30 mouse cellular contexts compared by ENCODE assay signal in genomic region chr12:11011159-11011558, GRCm38 (mm10).
A peak's percentile ranks its signal among the peaks of the same experiment; 100 is the strongest.
DNase-seq lines count a peak whose midpoint lies in the region; ATAC-seq and TF ChIP-seq lines count a peak whose summit lies in the region.
"Had no signal": no experiment of that assay in that cellular context is flagged by ENCODE, and none has a peak within 500 bp of the region (broad histone marks: within the 10 kb centered on the region; RNA-seq: fewer than 3 reads in every experiment).

No protein-coding gene starts in this region.

- ATAC-seq in intestine, embryonic 16.5 days = 0 out of 2 replicates have a peak, but pooled peaks have one; percentile 18
- no peak for ATAC-seq in intestine, postnatal 0 days
- ATAC-seq in neural tube, embryonic 14.5 days (ENCODE audit: low read depth) = peak; percentile 38
- ATAC-seq: forebrain, embryonic 13.5 days; hindbrain, postnatal 0 days; intestine, embryonic 15.5 days had no signal

- no peak overlapping the region for H3K9ac ChIP-seq in intestine, embryonic 16.5 days (ENCODE audit: low read depth, low read length)
- H3K9ac ChIP-seq in intestine, postnatal 0 days (ENCODE audit: low read depth, low read length) = no peak overlapping the region
- no peak overlapping the region for H3K9ac ChIP-seq in neural tube, embryonic 14.5 days (replicated peaks; ENCODE audit: low read depth, low read length)
- H3K9ac ChIP-seq: embryonic facial prominence, embryonic 15.5 days; forebrain, embryonic 13.5 days; intestine, embryonic 15.5 days; limb, embryonic 15.5 days; liver, embryonic 13.5 days; midbrain, embryonic 12.5 days; neural tube, embryonic 15.5 days had no signal

- H3K4me2 ChIP-seq in intestine, embryonic 16.5 days (ENCODE audit: low read depth, low read length) = no peak overlapping the region
- H3K4me2 ChIP-seq in intestine, postnatal 0 days (replicated peaks; ENCODE audit: low read depth) = no peak overlapping the region
- no peak overlapping the region for H3K4me2 ChIP-seq in neural tube, embryonic 14.5 days (ENCODE audit: low read depth, low read length)
- H3K4me2 ChIP-seq: embryonic facial prominence, embryonic 15.5 days; forebrain, embryonic 13.5 days; intestine, embryonic 15.5 days; limb, embryonic 15.5 days; liver, embryonic 13.5 days; midbrain, embryonic 12.5 days; neural tube, embryonic 15.5 days had no signal

- DNase-seq in kidney, postnatal 10 days = peak; percentile 32
- no peak for DNase-seq in kidney, adult 11 months
- DNase-seq in neural tube, embryonic 10.5 days (ENCODE audit: extremely low spot score, low spot score) = no peak
- no peak for DNase-seq in heart, adult 18-20 months
- DNase-seq: adrenal gland, adult 8-10 months; cerebellum, adult 2 months; cerebellum, postnatal 14 days; gastrocnemius, postnatal 10 days; heart, postnatal 14 days; liver, embryonic 13.5 days; lung, adult 18-20 months; retina, postnatal 1 day; right cerebral cortex, postnatal 14 days; thymus, adult 2 months; thymus, postnatal 36 days had no signal

- no peak overlapping the region for H3K4me3 ChIP-seq in intestine, embryonic 16.5 days (ENCODE audit: low read length)
- H3K4me3 ChIP-seq in intestine, postnatal 0 days (ENCODE audit: low read depth, low read length) = no peak overlapping the region
- no peak overlapping the region for H3K4me3 ChIP-seq in neural tube, embryonic 14.5 days (ENCODE audit: low read depth, low read length)
- H3K4me3 ChIP-seq: embryonic facial prominence, embryonic 10.5 days; embryonic facial prominence, embryonic 15.5 days; forebrain, embryonic 13.5 days; hindbrain, embryonic 10.5 days; intestine, embryonic 15.5 days; layer of hippocampus, adult 2 months; left cerebral cortex, adult 2 months; limb, embryonic 15.5 days; liver, embryonic 13.5 days; midbrain, embryonic 12.5 days; neural tube, embryonic 15.5 days had no signal

- 64% methylated on average over 1 of the region's 1 CpGs for WGBS in intestine, embryonic 16.5 days
- WGBS in intestine, postnatal 0 days = 62% methylated on average over 1 of the region's 1 CpGs
- WGBS in neural tube, embryonic 14.5 days = 73% methylated on average over 1 of the region's 1 CpGs

- no peaks in the 10 kb centered on the region for H3K4me1 ChIP-seq in intestine, embryonic 16.5 days (ENCODE audit: control insufficient read depth, insufficient read depth, low read length)
- no peaks in the 10 kb centered on the region for H3K4me1 ChIP-seq in intestine, postnatal 0 days (replicated peaks; ENCODE audit: control insufficient read depth, insufficient read depth, low read length)
- no peaks in the 10 kb centered on the region for H3K4me1 ChIP-seq in neural tube, embryonic 14.5 days (ENCODE audit: control insufficient read depth, insufficient read depth, low read length)
- H3K4me1 ChIP-seq: embryonic facial prominence, embryonic 10.5 days; embryonic facial prominence, embryonic 15.5 days; hindbrain, embryonic 10.5 days; intestine, embryonic 15.5 days; limb, embryonic 15.5 days; liver, embryonic 13.5 days; midbrain, embryonic 12.5 days; neural tube, embryonic 15.5 days had no signal

- H3K27me3 ChIP-seq in intestine, embryonic 16.5 days (replicated peaks; ENCODE audit: control insufficient read depth, insufficient read depth, low read length) = no peaks in the 10 kb centered on the region
- no peaks in the 10 kb centered on the region for H3K27me3 ChIP-seq in intestine, postnatal 0 days (replicated peaks; ENCODE audit: control insufficient read depth, insufficient read depth, low read length)
- H3K27me3 ChIP-seq in neural tube, embryonic 14.5 days (ENCODE audit: control insufficient read depth, insufficient read depth, low read length) = no peaks in the 10 kb centered on the region
- H3K27me3 ChIP-seq: embryonic facial prominence, embryonic 15.5 days; forebrain, embryonic 13.5 days; intestine, embryonic 15.5 days; limb, embryonic 15.5 days; liver, embryonic 13.5 days; midbrain, embryonic 12.5 days; neural tube, embryonic 15.5 days had no signal

- H3K36me3 ChIP-seq in intestine, embryonic 16.5 days (ENCODE audit: control insufficient read depth, insufficient read depth, low read length) = no peaks in the 10 kb centered on the region
- H3K36me3 ChIP-seq in intestine, postnatal 0 days (ENCODE audit: control insufficient read depth, insufficient read depth) = no peaks in the 10 kb centered on the region
- no peaks in the 10 kb centered on the region for H3K36me3 ChIP-seq in neural tube, embryonic 14.5 days (ENCODE audit: control insufficient read depth, insufficient read depth, low read length)
- H3K36me3 ChIP-seq: embryonic facial prominence, embryonic 10.5 days; embryonic facial prominence, embryonic 15.5 days; G1E; hindbrain, embryonic 10.5 days; intestine, embryonic 15.5 days; limb, embryonic 15.5 days; liver, embryonic 13.5 days; midbrain, embryonic 12.5 days; neural tube, embryonic 15.5 days had no signal

- no peaks in the 10 kb centered on the region for H3K9me3 ChIP-seq in intestine, embryonic 16.5 days (ENCODE audit: control insufficient read depth, low read length)
- H3K9me3 ChIP-seq in intestine, postnatal 0 days (ENCODE audit: control insufficient read depth) = no peaks in the 10 kb centered on the region
- no peaks in the 10 kb centered on the region for H3K9me3 ChIP-seq in neural tube, embryonic 14.5 days (ENCODE audit: control insufficient read depth, low read length)
- H3K9me3 ChIP-seq: embryonic facial prominence, embryonic 10.5 days; embryonic facial prominence, embryonic 15.5 days; forebrain, embryonic 13.5 days; G1E; hindbrain, embryonic 10.5 days; intestine, embryonic 15.5 days; limb, embryonic 15.5 days; liver, embryonic 13.5 days; midbrain, embryonic 12.5 days; neural tube, embryonic 15.5 days had no signal

- H3K27ac ChIP-seq in intestine, embryonic 16.5 days (ENCODE audit: low read length) = no peak overlapping the region
- H3K27ac ChIP-seq in intestine, postnatal 0 days (ENCODE audit: low read depth, low read length) = no peak overlapping the region
- H3K27ac ChIP-seq in neural tube, embryonic 14.5 days (ENCODE audit: low read depth, low read length) = no peak overlapping the region
- H3K27ac ChIP-seq: embryonic facial prominence, embryonic 10.5 days; embryonic facial prominence, embryonic 15.5 days; forebrain, embryonic 13.5 days; hindbrain, embryonic 10.5 days; hindbrain, postnatal 0 days; intestine, embryonic 15.5 days; layer of hippocampus, adult 2 months; left cerebral cortex, adult 2 months; limb, embryonic 15.5 days; liver, embryonic 13.5 days; midbrain, embryonic 12.5 days; neural tube, embryonic 15.5 days had no signal

- no peak for TF ChIP-seq CTCF in intestine, postnatal 0 days (IDR thresholded peaks at IDR 0.05; ENCODE audit: low read depth)
